Mouse (Mus musculus) kidney, embryonic 14.5 days (tissue): ENCODE results near the gene Zfp853. TPM values are rescaled to one million over a fixed set of nuclear protein-coding genes. Genes with fewer than 3 reads are reported as not detected.
A peak's percentile ranks its signal among the peaks of the same experiment; 100 is the strongest.

Source experiments
- ATAC-seq: fragments of 200-750 bp; cut with Nextera tagmentation; 2 replicates; pipeline ENCODE4 v1.8.0; 2017; ENCODE audit warnings: moderate number of reproducible peaks, mild to moderate bottlenecking, moderate TSS enrichment, moderate library complexity; ENCODE audit not compliant: low FRiP score, low TSS enrichment
- H3K27ac ChIP-seq: fragments of 300-500 bp; sonication (generic); 2 replicates; pipeline ENCODE4 v1.5.1; 2014; ENCODE audit warnings: low read depth, mild to moderate bottlenecking, low read length, moderate library complexity, mixed read lengths
- H3K27me3 ChIP-seq: fragments of 300-500 bp; sonication (generic); 2 replicates; pipeline ENCODE4 v1.6.1; 2014; ENCODE audit warnings: mild to moderate bottlenecking, low read length; ENCODE audit not compliant: control insufficient read depth, insufficient read depth
- H3K36me3 ChIP-seq: fragments of 300-500 bp; sonication (generic); 2 replicates; pipeline ENCODE4 v1.6.1; 2014; ENCODE audit warnings: low read length, mixed read lengths; ENCODE audit not compliant: control insufficient read depth, insufficient read depth
- H3K4me1 ChIP-seq: fragments of 300-500 bp; sonication (generic); 2 replicates; pipeline ENCODE4 v1.6.1; 2014; ENCODE audit warnings: low read length, mixed read lengths; ENCODE audit not compliant: control insufficient read depth, insufficient read depth
- H3K4me2 ChIP-seq: fragments of 300-500 bp; sonication (generic); replicated peaks from 2 replicates; pipeline ENCODE4 v1.6.1; 2014; ENCODE audit warnings: low read depth, mild to moderate bottlenecking, low read length
- H3K4me3 ChIP-seq: fragments of 300-500 bp; sonication (generic); 2 replicates; pipeline ENCODE4 v1.5.1; 2014; ENCODE audit warnings: mild to moderate bottlenecking, low read length
- H3K9ac ChIP-seq: fragments of 300-500 bp; sonication (generic); 2 replicates; pipeline ENCODE4 v1.6.1; 2014; ENCODE audit warnings: low read depth, mild to moderate bottlenecking, low read length, moderate library complexity
- H3K9me3 ChIP-seq: fragments of 300-500 bp; sonication (generic); 2 replicates; pipeline ENCODE4 v1.6.1; 2016; ENCODE audit warnings: low read length; ENCODE audit not compliant: control insufficient read depth
- WGBS: fragments of 180-500 bp; shearing (Covaris S2); extraction: QIAGEN DNeasy Blood & Tissue Kit; methylation state at CpG from one replicate; pipeline ENCODE4 v1.1.7; 2014; 5-methylcytosine and 5-hydroxymethylcytosine counted together
- polyA plus RNA-seq: library from polyadenylated mRNA; unstranded; fragments of >200 nt; fragmentation: Nextera tagmentation; extraction: Ambion mirVana; gene quantifications from 2 replicates; pipeline ENCODE4 v1.2.1, GENCODE M21; 2014

The Zfp853 gene
- 0.06 and 0.08 TPM in 2 replicates for polyA plus RNA-seq

DNA sequence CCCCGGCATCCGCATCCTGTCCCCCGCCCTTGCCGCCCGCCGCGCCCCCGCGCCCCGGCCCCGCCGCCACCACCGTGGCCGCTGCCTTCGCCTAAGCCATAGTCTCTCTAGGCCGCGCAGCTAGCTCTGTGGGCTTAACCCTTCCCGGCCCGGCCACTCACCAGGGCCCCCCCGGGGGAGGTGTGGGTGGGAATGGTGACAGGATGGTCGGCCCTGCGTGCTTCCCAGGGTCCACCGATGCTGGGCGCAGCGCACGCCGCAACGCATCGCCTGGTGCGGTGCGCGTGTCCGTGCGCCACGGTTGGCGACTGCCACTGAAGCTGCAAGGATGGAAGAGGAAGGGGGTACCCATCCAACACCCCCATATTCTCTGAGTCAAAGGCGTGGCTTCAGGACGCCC, at the start of gene Zfp853:
TSS of gene Zfp853 (minus strand) at position 220 of the 400 bp plus-strand sequence.
- Histone ChIP-seq H3K9me3 (no peaks in the 10 kb centered on the region; the same call in 1 of the 2 replicates), H3K4me2 (peak within 1 kb of the TSS; percentile 98), H3K4me1 (peaks cover 14% of the 10 kb centered on the region; the same call in 1 of the 2 replicates), H3K27ac (no peak within 1 kb of the TSS), H3K36me3 (no peaks in the 10 kb centered on the region), H3K9ac (peak within 1 kb of the TSS; percentile 63), H3K4me3 (peak within 1 kb of the TSS; percentile 59), H3K27me3 (peaks cover 46% of the 10 kb centered on the region)
- ATAC-seq: no peak
- WGBS: 4% methylated on average over 34 of the region's 38 CpGs

- no peak for ATAC-seq
- Histone ChIP-seq H3K36me3 (no peaks in the 10 kb centered on the region), H3K9ac (no peak overlapping the region), H3K27me3 (no peaks in the 10 kb centered on the region; the same call in 1 of the 2 replicates), H3K9me3 (no peaks in the 10 kb centered on the region; the same call in 1 of the 2 replicates), H3K4me3 (no peak overlapping the region), H3K4me2 (no peak overlapping the region), H3K4me1 (no peaks in the 10 kb centered on the region), H3K27ac (no peak overlapping the region)
- 59% methylated on average over 6 of the region's 6 CpGs for WGBS
Measured at GRCm38 (mm10) chr5:143339603-143340002, 46.2 kb upstream of the Zfp853 start.

GRCm38 (mm10) chr5:143336559-143336958, 43.1 kb upstream of the Zfp853 start:
- Histone ChIP-seq H3K4me2 (no peak overlapping the region), H3K36me3 (no peaks in the 10 kb centered on the region), H3K4me3 (no peak overlapping the region), H3K9ac (no peak overlapping the region), H3K27ac (no peak overlapping the region), H3K27me3 (no peaks in the 10 kb centered on the region; the same call in 1 of the 2 replicates), H3K9me3 (no peaks in the 10 kb centered on the region), H3K4me1 (no peaks in the 10 kb centered on the region)
- WGBS: 60% methylated on average over 6 of the region's 6 CpGs
- no peak for ATAC-seq

- no peak overlapping the region for H3K4me3 ChIP-seq
- H3K27me3 ChIP-seq: no peaks in the 10 kb centered on the region; the same call in 1 of the 2 replicates
- H3K4me1 ChIP-seq: no peaks in the 10 kb centered on the region
- 68% methylated on average over 7 of the region's 7 CpGs for WGBS
- no peak overlapping the region for H3K4me2 ChIP-seq
- no peak overlapping the region for H3K9ac ChIP-seq
- H3K36me3 ChIP-seq: no peaks in the 10 kb centered on the region
- no peak for ATAC-seq
- no peak overlapping the region for H3K27ac ChIP-seq
- no peaks in the 10 kb centered on the region for H3K9me3 ChIP-seq
Measured at GRCm38 (mm10) chr5:143335089-143335460, 41.7 kb upstream of the Zfp853 start.

DNA sequence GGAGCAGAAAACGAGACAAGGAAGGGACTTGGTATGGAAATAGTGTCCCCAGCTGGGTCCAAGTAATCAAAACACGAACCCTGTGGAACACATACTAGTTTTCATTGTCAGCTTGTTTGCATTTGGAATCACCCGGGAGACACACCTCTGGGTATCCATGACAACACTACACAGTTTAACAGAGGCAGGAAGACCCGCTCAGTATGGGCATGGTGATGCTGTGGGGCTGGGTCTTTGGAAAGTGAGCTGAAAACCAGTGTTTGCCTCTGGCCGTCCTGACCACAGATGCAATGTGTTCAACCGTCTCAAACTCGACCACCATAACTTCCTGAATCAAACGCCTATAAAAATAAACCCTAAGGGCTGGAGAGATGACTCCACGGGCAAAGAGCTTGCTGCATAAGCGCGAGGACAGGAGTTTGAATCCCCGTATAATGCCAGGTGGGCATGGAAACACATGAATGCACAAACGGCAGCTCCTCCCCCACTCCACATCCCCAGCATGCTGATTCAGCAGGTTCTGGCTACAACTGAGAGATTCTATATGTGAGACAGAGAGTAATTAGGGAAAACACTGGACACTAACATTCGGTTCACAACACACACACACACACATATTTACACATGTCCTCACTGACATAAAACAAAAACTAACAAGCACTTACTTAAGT, 41.1 kb upstream of the Zfp853 start:
- 0 out of 2 replicates have a peak, but pooled peaks have one; percentile 42 for ATAC-seq
- 64% methylated on average over 14 of the region's 14 CpGs for WGBS
- Histone ChIP-seq H3K27ac (no peak overlapping the region), H3K9me3 (no peaks in the 10 kb centered on the region), H3K4me1 (no peaks in the 10 kb centered on the region), H3K27me3 (no peaks in the 10 kb centered on the region; the same call in 1 of the 2 replicates), H3K4me2 (no peak overlapping the region), H3K36me3 (no peaks in the 10 kb centered on the region), H3K9ac (no peak overlapping the region), H3K4me3 (no peak overlapping the region)

- no peak overlapping the region for H3K9ac ChIP-seq
- no peaks in the 10 kb centered on the region for H3K36me3 ChIP-seq
- no peak overlapping the region for H3K4me2 ChIP-seq
- no peak overlapping the region for H3K4me3 ChIP-seq
- no peak for ATAC-seq
- no peaks in the 10 kb centered on the region; the same call in 1 of the 2 replicates for H3K27me3 ChIP-seq
- H3K4me1 ChIP-seq: no peaks in the 10 kb centered on the region
- 17% methylated on average over 5 of the region's 5 CpGs for WGBS
- H3K9me3 ChIP-seq: no peaks in the 10 kb centered on the region
- no peak overlapping the region for H3K27ac ChIP-seq
Measured at GRCm38 (mm10) chr5:143333872-143334271, 40.4 kb upstream of the Zfp853 start.

GRCm38 (mm10) chr5:143328690-143329495, 35.5 kb upstream of the Zfp853 start, which contains the start of gene Zdhhc4:
Zdhhc4 (minus strand) TSS chr5:143329256.
- Histone ChIP-seq H3K4me1 (peaks cover 6% of the 10 kb centered on the region), H3K4me2 (peak within 1 kb of the TSS; percentile 74), H3K27ac (0 out of 2 replicates have a peak within 1 kb of the TSS, but pooled peaks have one; percentile 24), H3K4me3 (peak within 1 kb of the TSS; percentile 94), H3K36me3 (peaks cover 28% of the 10 kb centered on the region), H3K9me3 (no peaks in the 10 kb centered on the region), H3K27me3 (no peaks in the 10 kb centered on the region), H3K9ac (peak within 1 kb of the TSS; percentile 85)
- under 1% methylated on average over 50 of the region's 57 CpGs for WGBS
- ATAC-seq: peak; percentile 79

GRCm38 (mm10) chr5:143317288-143317610, 23.8 kb upstream of the Zfp853 start:
- Histone ChIP-seq H3K4me3 (no peak overlapping the region), H3K36me3 (peaks cover 63% of the 10 kb centered on the region), H3K4me1 (peaks cover 15% of the 10 kb centered on the region), H3K27me3 (no peaks in the 10 kb centered on the region), H3K9me3 (no peaks in the 10 kb centered on the region), H3K9ac (no peak overlapping the region), H3K4me2 (no peak overlapping the region), H3K27ac (no peak overlapping the region)
- ATAC-seq: no peak
- 57% methylated on average over 8 of the region's 8 CpGs for WGBS
